ENCODE assay signal across 9 mouse cellular contexts in genomic region chr11:101870067-101870765, GRCm38 (mm10). TPM values are rescaled to one million over a fixed set of nuclear protein-coding genes. Genes with fewer than 3 reads are reported as not detected.
A peak's percentile ranks its signal among the peaks of the same experiment; 100 is the strongest.
DNase-seq lines count a peak whose midpoint lies in the region; ATAC-seq lines count a peak whose summit lies in the region.
"Had no signal": no experiment of that assay in that cellular context is flagged by ENCODE, and none has a peak within 500 bp of the region (broad histone marks: within the 10 kb centered on the region; RNA-seq: fewer than 3 reads in every experiment).

No protein-coding gene starts in this region.

- H3K36me3 ChIP-seq in heart, embryonic 10.5 days: no peaks in the 10 kb centered on the region
- no peaks in the 10 kb centered on the region for H3K36me3 ChIP-seq in heart, embryonic 12.5 days

- no peak for ATAC-seq in heart, embryonic 12.5 days (ENCODE audit: insufficient number of reproducible peaks, low FRiP score)

- no peaks in the 10 kb centered on the region for H3K9me3 ChIP-seq in heart, embryonic 10.5 days
- 0 out of 2 replicates have a peak, but pooled peaks cover 3% of the 10 kb centered on the region for H3K9me3 ChIP-seq in heart, embryonic 12.5 days (replicated peaks)

- no peak overlapping the region for H3K9ac ChIP-seq in heart, embryonic 12.5 days

- no peak overlapping the region for H3K4me3 ChIP-seq in heart, embryonic 10.5 days
- H3K4me3 ChIP-seq in heart, embryonic 12.5 days: no peak overlapping the region
- H3K4me3 ChIP-seq: erythroblast, embryonic 14.5 days had no signal

- no peak overlapping the region for H3K4me2 ChIP-seq in heart, embryonic 12.5 days

- H3K4me1 ChIP-seq in heart, embryonic 10.5 days: peaks cover 43% of the 10 kb centered on the region
- H3K4me1 ChIP-seq in heart, embryonic 12.5 days (replicated peaks): peaks cover 35% of the 10 kb centered on the region

- no peaks in the 10 kb centered on the region for H3K27me3 ChIP-seq in heart, embryonic 10.5 days (ENCODE audit: insufficient read depth, poor library complexity, severe bottlenecking)
- H3K27me3 ChIP-seq in heart, embryonic 12.5 days (replicated peaks): no peaks in the 10 kb centered on the region

- no peak for DNase-seq in heart, embryonic 10.5 days (ENCODE audit: low spot score)
- DNase-seq in NIH3T3 (ENCODE audit: low read depth): peak; percentile 24
- DNase-seq in kidney, postnatal 36 days: peak; percentile 48 to 59
- peak; percentile 82 for DNase-seq in lung, postnatal 10 days
- no peak for DNase-seq in B cell, adult 2 months
- no peak for DNase-seq in gastrocnemius, postnatal 36 days
- DNase-seq in ovary, adult 18-20 months (ENCODE audit: low spot score): no peak

- H3K27ac ChIP-seq in heart, embryonic 10.5 days: peak overlapping the region; percentile 45
- no peak overlapping the region for H3K27ac ChIP-seq in heart, embryonic 12.5 days (ENCODE audit: poor library complexity, severe bottlenecking)

- 55% methylated on average over 18 of the region's 18 CpGs for WGBS in heart, embryonic 10.5 days
- 50% methylated on average over 18 of the region's 18 CpGs for WGBS in heart, embryonic 12.5 days

- intact Hi-C loops in gastrocnemius, postnatal 36 days (cut with DNase I): no loop called here

RNA-seq across cellular contexts. Expression of gene Meox1, which starts 24.0 kb away (rescaled TPM):
- 5.7 and 8.2 TPM in 2 replicates for polyA plus RNA-seq in heart, embryonic 10.5 days (2016; fragmentation: Nextera tagmentation; extraction: Ambion mirVana)
- 22.7 and 24.1 TPM in 2 replicates for polyA plus RNA-seq in heart, embryonic 12.5 days (2016; fragmentation: Nextera tagmentation; extraction: Ambion mirVana)
- 1 to 10 TPM; 3.1 to 3.5 TPM for total RNA-seq in gastrocnemius, postnatal 36 days (2021)
- polyA plus RNA-seq: erythroblast, embryonic 14.5 days had no signal

Comparison
In these comparisons a context has a peak if more than half of its experiments do, and no peak if none do; other contexts are left out.
1. DNase-seq: peak in NIH3T3 (single experiment), kidney, postnatal 36 days (2 of 2) and lung, postnatal 10 days (single experiment); none in heart, embryonic 10.5 days (single experiment), B cell, adult 2 months (0 of 2), gastrocnemius, postnatal 36 days (0 of 2) and ovary, adult 18-20 months (single experiment).